Mouse (Mus musculus) testis, adult 2 months (tissue): Measurements from ENCODE around the gene Nyap2.

Experiments
- CTCF ChIP-seq: fragments of 200-500 bp; IDR thresholded peaks from 2 replicates; pipeline ENCODE4 v1.5.1; 2012; ENCODE audit warnings: low read depth, mild to moderate bottlenecking, inconsistent platforms, low read length, moderate library complexity; ENCODE audit not compliant: control insufficient read depth, insufficient read depth, insufficient replicate concordance
- POLR2A ChIP-seq: fragments of 200-500 bp; IDR thresholded peaks from 2 replicates; pipeline ENCODE4 v1.6.1; 2012; ENCODE audit warnings: low read depth, mild to moderate bottlenecking, inconsistent platforms, low read length, moderate library complexity; ENCODE audit not compliant: control insufficient read depth

DNA sequence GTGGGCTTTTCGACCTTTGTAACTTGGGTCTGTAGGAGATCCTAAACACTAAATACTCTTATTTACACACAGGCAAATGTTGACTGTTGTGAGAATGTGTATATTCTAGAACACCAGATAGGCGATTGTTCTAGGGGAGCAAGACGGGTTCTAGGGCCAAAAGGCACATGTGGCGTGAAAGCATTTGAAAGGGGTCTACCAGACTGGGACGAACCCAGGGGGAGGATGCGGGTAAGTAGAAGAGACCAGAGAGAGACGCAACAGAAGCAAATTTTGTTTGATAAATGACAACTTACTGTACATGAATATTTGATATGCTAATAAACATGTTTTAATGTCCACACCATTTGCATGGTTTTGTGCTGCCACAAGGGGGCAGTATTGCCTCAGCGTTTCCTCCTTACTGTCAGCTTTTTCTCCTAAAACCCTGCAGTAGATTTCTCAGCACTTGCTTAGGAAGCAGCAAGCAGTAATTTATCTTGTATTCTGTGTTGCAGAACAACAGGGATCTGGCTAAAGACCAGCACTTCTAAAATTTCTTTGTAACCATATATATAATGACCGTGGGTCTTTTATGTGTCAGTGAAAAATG is 239.7 kb downstream of the Nyap2 start:
- TF ChIP-seq CTCF (no peak), POLR2A (no peak)
